Mouse (Mus musculus) Patski (cell line): Measurements from ENCODE around the gene Dcun1d1. TPM values are rescaled to one million over a fixed set of nuclear protein-coding genes. Genes with fewer than 3 reads are reported as not detected.
A peak's percentile ranks its signal among the peaks of the same experiment; 100 is the strongest.

Source experiments
- ATAC-seq: fragments of 100-300 bp; one replicate; pipeline ENCODE4 v1.8.0; 2021
- CTCF ChIA-PET: fragments of 350-600 bp; sonication (Branson Sonifier 250); formaldehyde crosslinking; loops from one replicate; lab custom pipeline; 2022; ENCODE audit warnings: inconsistent platforms; lab: Charles Lee
- POLR2A ChIA-PET: fragments of 350-600 bp; sonication (Branson Sonifier 250); formaldehyde crosslinking; loops from one replicate; lab custom pipeline; 2022; ENCODE audit warnings: antibody characterized with exemption, inconsistent platforms; lab: Charles Lee
- DNase-seq: peaks from one replicate; pipeline ENCODE4 v3.0.0-alpha.2; 2011; ENCODE audit warnings: low read depth, low spot score
- H3K27me3 ChIP-seq: fragments of 371-371 bp; one replicate; pipeline ENCODE4 v1.5.1; 2021
- CTCF ChIP-seq: fragments of 100-300 bp; IDR thresholded peaks from one replicate; pipeline ENCODE4 v1.5.1; 2021
- in situ Hi-C: fragments of 300-500 bp; cut with MboI; formaldehyde crosslinking; loops from 3 replicates; pipeline ENCODE4 v1.11.1; 2018; ENCODE audit warnings: low pct_unique_long_range_greater_than_20kb, mixed read lengths
- polyA plus RNA-seq: library from polyadenylated mRNA; unstranded; gene quantifications from one replicate; pipeline ENCODE4 v1.2.3, GENCODE M21; 2021

Gene Dcun1d1
- polyA plus RNA-seq = 72.5 TPM

DNA sequence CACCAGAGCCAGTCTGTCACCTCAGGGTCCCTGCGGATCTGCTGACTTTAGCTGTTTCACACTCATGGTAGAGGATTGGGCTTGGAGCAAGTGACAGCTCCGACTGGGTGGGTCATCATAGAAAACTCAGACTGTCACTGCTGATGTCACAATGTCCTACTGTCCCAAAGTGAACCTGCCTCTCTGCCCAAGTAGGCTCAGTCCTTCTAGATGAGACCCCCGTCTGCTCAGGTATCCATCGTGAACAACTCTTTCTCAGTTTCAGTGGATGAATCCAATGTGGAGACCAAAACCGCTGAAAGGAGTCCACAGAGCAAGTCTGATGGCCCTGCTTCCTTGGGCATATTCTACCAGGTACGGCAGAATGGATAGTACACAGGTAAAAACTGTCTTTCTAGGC is at the start of gene Dcun1d1:
Gene Dcun1d1 (minus strand): TSS at position 101 of the 400 bp plus-strand sequence.
- no peak for TF ChIP-seq CTCF
- H3K27me3 ChIP-seq = no peaks in the 10 kb centered on the region
- ChIA-PET POLR2A (no interaction called here), CTCF (no interaction called here)
- ATAC-seq (no peak), DNase-seq (no peak)
- in situ Hi-C loops = loop anchor here (25.0 kb wide), 1 partner anchor 1900 kb away; no protein-coding TSS in a partner anchor

GRCm38 (mm10) chr3:35986266-35986665 is 49.0 kb upstream of the Dcun1d1 start:
- no peak for ATAC-seq
- in situ Hi-C loops = no loop called here
- DNase-seq = no peak
- H3K27me3 ChIP-seq = no peaks in the 10 kb centered on the region
- no peak for TF ChIP-seq CTCF
- ChIA-PET POLR2A (interaction anchor here (0.6 kb wide), 1 partner anchor 116 kb away, joined by 3 read pairs; no protein-coding TSS in a partner anchor), CTCF (interaction anchor here (1.8 kb wide), 1 partner anchor 12 kb away, joined by 6 read pairs; no protein-coding TSS in a partner anchor)

DNA sequence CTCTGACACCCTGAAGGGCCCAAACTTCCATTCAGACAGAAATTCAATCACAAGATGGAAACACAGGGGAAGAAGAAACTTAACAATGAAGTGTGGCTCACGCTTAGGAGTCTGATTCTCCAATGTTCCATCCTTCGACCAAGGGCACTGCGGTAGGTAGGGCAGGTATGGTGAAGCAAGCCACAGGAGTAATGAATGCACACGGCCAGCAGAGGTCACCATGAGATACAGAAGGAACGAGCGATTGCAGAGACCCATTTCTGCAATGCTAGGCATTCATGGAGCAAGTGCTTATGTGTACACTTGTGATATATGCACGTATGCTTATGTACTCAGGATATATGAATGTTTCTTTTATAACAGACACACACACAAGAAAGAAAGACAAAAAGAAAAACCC is 36.3 kb upstream of the Dcun1d1 start:
- ChIA-PET POLR2A (no interaction called here), CTCF (interaction anchor here (1.1 to 1.6 kb wide), 5 partner anchors 11 to 284 kb away, joined by 3 to 6 read pairs (median 4); no protein-coding TSS in a partner anchor)
- TF ChIP-seq CTCF = peak; percentile 89
- in situ Hi-C loops = loop anchor here (5.0 kb wide), 1 partner anchor 164 kb away; no protein-coding TSS in a partner anchor
- ATAC-seq (peak; percentile 90), DNase-seq (peak; percentile 12)
- no peaks in the 10 kb centered on the region for H3K27me3 ChIP-seq

- ATAC-seq (no peak), DNase-seq (no peak)
- in situ Hi-C loops = loop anchor here (5.0 kb wide), 1 partner anchor 164 kb away; no protein-coding TSS in a partner anchor
- H3K27me3 ChIP-seq = no peaks in the 10 kb centered on the region
- POLR2A ChIA-PET = no interaction called here
- peak; percentile 72 for TF ChIP-seq CTCF
- CTCF ChIA-PET = interaction anchor here (0.7 to 1.9 kb wide), 13 partner anchors 8 to 286 kb away, joined by 3 to 11 read pairs (median 4); partner anchors contain the start of gene Acad9
Measured at GRCm38 (mm10) chr3:35972985-35973384, 35.7 kb upstream of the Dcun1d1 start.

DNA sequence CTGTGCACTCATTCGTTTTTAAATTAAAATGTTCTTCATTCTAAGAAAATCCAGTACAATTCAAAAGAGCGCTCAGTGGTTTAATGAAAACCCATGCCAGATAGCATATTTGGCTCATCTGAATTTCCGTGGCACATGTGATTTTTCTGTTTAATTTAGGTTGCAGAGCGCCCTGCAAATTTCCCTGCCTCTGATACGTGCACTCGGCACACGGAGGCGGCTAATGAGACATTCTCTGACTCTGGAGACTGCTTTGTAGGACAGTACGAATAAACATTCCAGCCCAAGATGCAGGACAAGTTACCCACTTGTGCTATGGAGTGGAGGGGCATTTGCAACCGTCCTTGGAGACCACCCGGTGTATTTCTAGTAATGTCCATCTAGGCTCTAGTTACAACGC is 33.9 kb upstream of the Dcun1d1 start:
- CTCF ChIA-PET = interaction anchor here (1.8 kb wide), 1 partner anchor 8 kb away, joined by 11 read pairs; no protein-coding TSS in a partner anchor
- no peak for TF ChIP-seq CTCF
- ATAC-seq (no peak), DNase-seq (no peak)
- POLR2A ChIA-PET = no interaction called here
- in situ Hi-C loops = loop anchor here (5.0 kb wide), 1 partner anchor 166 kb away; no protein-coding TSS in a partner anchor
- H3K27me3 ChIP-seq = no peaks in the 10 kb centered on the region

DNA sequence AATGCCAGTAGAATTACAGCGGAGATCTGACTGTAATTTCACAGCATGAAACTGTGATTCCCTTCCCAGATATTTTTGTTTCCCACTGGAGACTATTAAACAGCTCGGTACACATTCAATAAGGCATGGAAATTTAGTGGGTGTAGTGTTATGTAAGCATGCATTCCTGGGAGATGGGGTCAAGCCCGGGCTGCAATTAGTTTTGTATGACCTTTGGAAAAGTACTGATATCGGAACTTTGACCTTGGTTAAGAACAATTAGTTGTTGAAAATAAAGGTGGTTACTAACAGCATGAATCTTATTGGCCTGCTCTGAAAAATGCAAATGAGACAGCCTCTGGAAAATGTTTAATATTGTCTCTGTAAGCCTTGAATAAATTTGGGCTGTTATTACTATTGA is 33.2 kb upstream of the Dcun1d1 start:
- TF ChIP-seq CTCF = no peak
- in situ Hi-C loops = loop anchor here (5.0 kb wide), 1 partner anchor 167 kb away; no protein-coding TSS in a partner anchor
- DNase-seq = no peak
- ATAC-seq = no peak
- POLR2A ChIA-PET = no interaction called here
- CTCF ChIA-PET = no interaction called here
- H3K27me3 ChIP-seq = no peaks in the 10 kb centered on the region

DNA sequence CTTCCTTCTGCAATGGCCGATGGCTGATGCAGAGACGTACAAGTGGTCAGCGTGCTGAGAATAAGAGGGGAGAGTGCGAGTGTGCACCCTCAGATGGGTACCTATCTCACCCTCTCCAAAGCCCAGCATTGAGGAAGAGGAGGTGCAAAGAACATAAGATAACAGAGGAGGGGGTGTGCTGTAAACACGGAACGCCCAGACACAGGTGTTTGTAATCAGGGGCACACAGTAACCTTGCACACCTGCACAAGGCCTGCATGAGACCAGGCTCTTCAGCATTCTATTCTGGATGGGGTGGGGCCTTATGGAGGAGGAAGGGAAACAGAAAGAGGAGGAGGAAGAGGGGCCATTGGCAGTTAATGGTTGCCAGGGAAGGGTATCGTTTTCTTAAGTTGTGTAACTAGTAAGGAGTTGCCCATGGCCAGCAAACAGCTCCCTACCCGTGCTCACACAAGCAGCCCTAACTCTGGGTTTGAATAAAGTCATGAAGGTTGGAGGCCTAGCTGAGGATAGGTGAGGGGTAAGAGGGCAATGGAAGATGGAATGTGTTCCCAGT is 30.2 kb upstream of the Dcun1d1 start:
- POLR2A ChIA-PET = no interaction called here
- ATAC-seq (no peak), DNase-seq (no peak)
- CTCF ChIA-PET = interaction anchor here (1.1 kb wide), 1 partner anchor 15 kb away, joined by 3 read pairs; no protein-coding TSS in a partner anchor
- in situ Hi-C loops = no loop called here
- no peaks in the 10 kb centered on the region for H3K27me3 ChIP-seq
- TF ChIP-seq CTCF = no peak

- DNase-seq (no peak), ATAC-seq (no peak)
- POLR2A ChIA-PET = no interaction called here
- in situ Hi-C loops = no loop called here
- H3K27me3 ChIP-seq = no peaks in the 10 kb centered on the region
- no peak for TF ChIP-seq CTCF
- CTCF ChIA-PET = no interaction called here
Measured at GRCm38 (mm10) chr3:35966493-35966892, 29.2 kb upstream of the Dcun1d1 start.

DNA sequence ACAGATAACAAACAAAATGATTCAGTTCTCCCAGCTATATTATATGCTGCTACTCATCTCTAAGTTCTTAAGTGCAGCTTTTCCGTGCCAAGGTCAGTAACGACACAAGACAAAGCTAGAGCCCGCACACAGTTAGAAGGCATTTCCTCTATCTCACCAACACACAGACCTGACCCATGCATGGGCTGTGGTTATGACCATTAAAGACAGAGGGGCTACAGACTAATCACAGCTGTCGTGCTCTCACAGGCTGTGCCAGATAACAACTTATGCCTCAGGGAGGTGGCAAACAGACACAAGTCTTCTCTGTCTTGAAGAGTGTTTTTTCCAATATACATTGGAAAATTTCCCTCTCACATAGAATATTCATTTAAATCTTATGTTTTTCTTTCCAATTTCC is 27.7 kb upstream of the Dcun1d1 start:
- no peaks in the 10 kb centered on the region for H3K27me3 ChIP-seq
- in situ Hi-C loops = loop anchor here (5.0 kb wide), 1 partner anchor 273 kb away; no protein-coding TSS in a partner anchor
- ChIA-PET POLR2A (no interaction called here), CTCF (interaction anchor here (1.2 to 3.8 kb wide), 4 partner anchors 12 to 95 kb away, joined by 3 to 32 read pairs (median 3); partner anchors contain the start of gene Mccc1)
- ATAC-seq (no peak), DNase-seq (no peak)
- TF ChIP-seq CTCF = no peak

DNA sequence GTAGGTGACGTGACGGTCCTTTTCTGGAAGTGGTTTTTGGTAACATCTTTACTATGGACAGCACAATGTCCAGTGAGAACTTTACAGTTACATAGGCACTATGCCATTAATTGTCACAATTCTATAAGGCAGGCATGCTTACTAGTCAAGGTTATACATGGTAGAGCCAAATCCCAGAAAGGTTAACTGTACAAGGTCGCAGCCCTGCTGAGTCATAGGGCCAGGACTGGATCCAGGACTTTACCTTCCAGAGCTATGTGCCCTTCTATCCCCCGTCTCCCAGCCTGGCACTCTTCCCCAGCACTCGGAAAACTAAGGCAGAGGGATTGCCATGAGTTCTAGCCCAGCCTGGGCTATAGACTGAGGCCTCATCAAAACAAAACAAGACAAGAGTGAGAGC is 26.7 kb upstream of the Dcun1d1 start:
- TF ChIP-seq CTCF = no peak
- CTCF ChIA-PET = interaction anchor here (1.1 to 3.8 kb wide), 5 partner anchors 8 to 275 kb away, joined by 3 to 32 read pairs (median 3); partner anchors contain the start of gene Mccc1
- no peak for DNase-seq
- in situ Hi-C loops = loop anchor here (5.0 kb wide), 1 partner anchor 272 kb away; no protein-coding TSS in a partner anchor
- ATAC-seq = no peak
- no peaks in the 10 kb centered on the region for H3K27me3 ChIP-seq
- POLR2A ChIA-PET = interaction anchor here (1.2 kb wide), 2 partner anchors 12 to 25 kb away, joined by 6 to 9 read pairs; no protein-coding TSS in a partner anchor
